Comparison of ENCODE assay signal across 8 mouse cellular contexts in genomic region chr3:57267559-57268173, GRCm38 (mm10). TPM values are rescaled to one million over a fixed set of nuclear protein-coding genes. Genes with fewer than 3 reads are reported as not detected.
DNase-seq lines count a peak whose midpoint lies in the region; ATAC-seq lines count a peak whose summit lies in the region.

No protein-coding gene starts in this region.

- DNase-seq in heart, adult 18-20 months = peak; percentile 45 to 73
- DNase-seq in adrenal gland, postnatal 25 days = peak; percentile 17
- peak; percentile 65 for DNase-seq in forebrain, embryonic 11.5 days (ENCODE audit: low spot score)
- DNase-seq in hindlimb bud, embryonic 11.5 days (ENCODE audit: extremely low spot score, low read depth, low spot score) = peak; percentile 6
- peak; percentile 49 for DNase-seq in neural tube, embryonic 10.5 days (ENCODE audit: extremely low spot score, low spot score)
- no peak for DNase-seq in spleen, postnatal 14 days (ENCODE audit: low spot score in 2 of 2)

- no peaks in the 10 kb centered on the region for H3K9me3 ChIP-seq in heart, embryonic 12.5 days (replicated peaks)
- H3K9me3 ChIP-seq in forebrain, embryonic 11.5 days (ENCODE audit: control insufficient read depth, low read length) = no peaks in the 10 kb centered on the region
- H3K9me3 ChIP-seq in limb, embryonic 13.5 days = no peaks in the 10 kb centered on the region

- no peak overlapping the region for H3K4me2 ChIP-seq in heart, embryonic 12.5 days
- no peak overlapping the region for H3K4me2 ChIP-seq in forebrain, embryonic 11.5 days (ENCODE audit: low read depth, low read length, severe bottlenecking)
- H3K4me2 ChIP-seq in limb, embryonic 13.5 days (replicated peaks) = no peak overlapping the region

- no peaks in the 10 kb centered on the region for H3K4me1 ChIP-seq in heart, embryonic 12.5 days (replicated peaks)
- H3K4me1 ChIP-seq in forebrain, embryonic 11.5 days (replicated peaks; ENCODE audit: control insufficient read depth, insufficient read depth, low read length) = no peaks in the 10 kb centered on the region
- H3K4me1 ChIP-seq in limb, embryonic 13.5 days = no peaks in the 10 kb centered on the region

- H3K4me3 ChIP-seq in heart, embryonic 12.5 days = no peak overlapping the region
- no peak overlapping the region for H3K4me3 ChIP-seq in forebrain, embryonic 11.5 days (ENCODE audit: low read depth, low read length)
- H3K4me3 ChIP-seq in limb, embryonic 13.5 days = no peak overlapping the region

- 32% methylated on average over 6 of the region's 6 CpGs for WGBS in heart, embryonic 12.5 days
- 35% methylated on average over 6 of the region's 6 CpGs for WGBS in forebrain, embryonic 11.5 days
- 35% methylated on average over 6 of the region's 6 CpGs for WGBS in limb, embryonic 13.5 days

- ATAC-seq in heart, embryonic 12.5 days (ENCODE audit: insufficient number of reproducible peaks, low FRiP score) = no peak
- ATAC-seq in forebrain, embryonic 11.5 days (replicated peaks; ENCODE audit: low FRiP score) = peak; percentile 69
- peak; percentile 51; the same call in 1 of the 2 replicates for ATAC-seq in limb, embryonic 13.5 days (ENCODE audit: low FRiP score, low read depth)

- H3K36me3 ChIP-seq in heart, embryonic 12.5 days = no peaks in the 10 kb centered on the region
- no peaks in the 10 kb centered on the region for H3K36me3 ChIP-seq in forebrain, embryonic 11.5 days (ENCODE audit: control insufficient read depth, insufficient read depth, low read length)
- H3K36me3 ChIP-seq in limb, embryonic 13.5 days = no peaks in the 10 kb centered on the region

- H3K27ac ChIP-seq in heart, embryonic 12.5 days (ENCODE audit: poor library complexity, severe bottlenecking) = no peak overlapping the region
- H3K27ac ChIP-seq in forebrain, embryonic 11.5 days (ENCODE audit: low read depth, low read length) = no peak overlapping the region
- H3K27ac ChIP-seq in limb, embryonic 13.5 days = no peak overlapping the region

- H3K27me3 ChIP-seq in heart, embryonic 12.5 days (replicated peaks) = no peaks in the 10 kb centered on the region
- no peaks in the 10 kb centered on the region for H3K27me3 ChIP-seq in forebrain, embryonic 11.5 days (ENCODE audit: control insufficient read depth, insufficient read depth, low read length)
- no peaks in the 10 kb centered on the region for H3K27me3 ChIP-seq in limb, embryonic 13.5 days

- no peak overlapping the region for H3K9ac ChIP-seq in heart, embryonic 12.5 days
- no peak overlapping the region for H3K9ac ChIP-seq in forebrain, embryonic 11.5 days (ENCODE audit: low read length)
- no peak overlapping the region for H3K9ac ChIP-seq in limb, embryonic 13.5 days

RNA-seq across cellular contexts. Expression of gene Tm4sf1, which starts 34.1 kb away (rescaled TPM):
- total RNA-seq in heart, adult 18-20 months (2021) = 10 to 100 TPM; 80.1 to 92.3 TPM
- polyA plus RNA-seq in heart, embryonic 12.5 days (2016; fragmentation: Nextera tagmentation; extraction: Ambion mirVana) = 166 and 176 TPM in 2 replicates
- 32.1 and 44.9 TPM in 2 replicates for total RNA-seq in adrenal gland, postnatal 25 days (2021)
- 9.2 and 9.9 TPM in 2 replicates for polyA plus RNA-seq in forebrain, embryonic 11.5 days (2014; fragmentation: Nextera tagmentation; extraction: Ambion mirVana)
- 53.1 and 59.8 TPM in 2 replicates for polyA plus RNA-seq in limb, embryonic 13.5 days (2015; fragmentation: Nextera tagmentation; extraction: Ambion mirVana)

Comparison
In these comparisons a context has a peak if more than half of its experiments do, and no peak if none do; other contexts are left out.
1. DNase-seq: peak in heart, adult 18-20 months (2 of 2), adrenal gland, postnatal 25 days (single experiment), forebrain, embryonic 11.5 days (single experiment), hindlimb bud, embryonic 11.5 days (single experiment) and neural tube, embryonic 10.5 days (single experiment); none in spleen, postnatal 14 days (0 of 2).